Mouse (Mus musculus): ENCODE data around the gene Adgrf5. TPM values are rescaled to one million over a fixed set of nuclear protein-coding genes. Genes with fewer than 3 reads are reported as not detected.

Gene Adgrf5
- polyA plus RNA-seq (2012): not detected in 2 replicates

DNA sequence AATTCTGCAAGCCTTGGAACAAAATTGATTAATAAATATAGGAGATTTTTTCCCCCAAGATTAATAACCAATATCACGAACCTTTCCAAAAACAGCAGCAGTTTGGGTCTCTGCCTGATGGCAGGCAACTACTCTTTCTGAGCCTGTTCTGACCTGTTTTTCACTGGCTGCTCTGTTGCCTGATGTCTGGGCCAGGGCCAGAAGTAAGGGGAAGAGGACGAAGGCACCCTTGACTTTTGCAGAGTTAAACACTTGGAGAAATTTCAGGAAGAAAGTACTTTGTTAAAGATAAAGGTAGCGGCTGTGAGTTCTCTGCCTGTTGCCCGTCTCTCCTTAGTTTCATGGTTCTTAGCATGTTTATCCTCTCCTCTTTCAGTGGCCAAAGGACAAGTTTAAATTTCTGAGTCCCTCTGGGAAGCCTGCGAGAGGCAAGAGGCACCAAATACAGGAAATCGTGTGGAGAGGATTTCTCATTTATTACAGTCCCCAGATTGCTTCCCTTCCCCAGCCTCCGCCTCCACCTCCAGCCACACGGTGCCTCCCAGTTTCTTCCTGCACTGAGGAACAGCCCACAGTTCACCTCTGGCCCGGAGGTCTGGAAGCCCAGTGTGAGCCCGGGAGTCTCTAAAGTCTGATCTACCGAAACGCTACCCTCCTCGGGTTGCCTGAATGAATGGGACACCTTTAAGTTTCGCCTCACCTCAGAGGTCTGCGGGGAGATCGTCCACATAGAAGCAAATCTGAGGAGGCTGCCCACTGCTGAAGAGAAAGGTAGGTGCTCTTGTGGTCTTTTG, at the start of gene Adgrf5:
Gene Adgrf5 (plus strand): TSS at position 626 of the 794 bp plus-strand sequence.
- TF ChIP-seq GATA1 (IDR thresholded peaks at IDR 0.05; ENCODE audit: low read length): no peak

DNA sequence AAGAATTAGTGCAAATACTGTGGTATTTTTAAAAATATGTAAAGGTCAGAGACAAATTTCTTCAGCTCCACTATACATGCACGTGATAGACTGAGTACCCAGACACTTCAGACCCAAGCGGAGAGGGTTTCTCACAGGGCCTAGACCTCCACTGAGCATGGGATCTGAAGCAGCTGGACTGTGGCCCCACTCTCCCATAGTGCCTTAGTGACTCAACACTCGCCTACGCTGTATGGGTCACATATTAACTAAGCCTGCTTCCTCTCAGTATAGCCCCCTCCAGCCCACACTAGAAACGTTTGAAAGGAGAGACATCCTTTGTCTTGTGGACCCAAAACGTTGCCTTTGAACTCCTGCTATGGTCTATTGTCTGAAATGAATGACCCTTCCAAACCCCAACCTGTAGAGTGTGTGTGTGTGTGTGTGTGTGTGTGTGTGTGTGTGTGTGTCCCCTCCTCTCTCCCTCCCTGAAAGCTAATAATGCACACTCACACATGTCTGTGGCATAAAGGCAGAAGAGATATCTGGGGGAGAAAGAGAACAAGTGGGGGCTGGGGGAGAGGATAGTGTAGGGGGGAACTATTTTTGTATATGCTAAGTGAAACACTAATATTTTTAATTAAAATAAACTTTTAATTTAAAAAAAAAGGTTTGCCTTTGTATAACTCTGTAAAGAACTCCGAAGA, 34.1 kb upstream of the Adgrf5 start:
- TF ChIP-seq GATA1 (IDR thresholded peaks at IDR 0.05; ENCODE audit: low read length): no peak

DNA sequence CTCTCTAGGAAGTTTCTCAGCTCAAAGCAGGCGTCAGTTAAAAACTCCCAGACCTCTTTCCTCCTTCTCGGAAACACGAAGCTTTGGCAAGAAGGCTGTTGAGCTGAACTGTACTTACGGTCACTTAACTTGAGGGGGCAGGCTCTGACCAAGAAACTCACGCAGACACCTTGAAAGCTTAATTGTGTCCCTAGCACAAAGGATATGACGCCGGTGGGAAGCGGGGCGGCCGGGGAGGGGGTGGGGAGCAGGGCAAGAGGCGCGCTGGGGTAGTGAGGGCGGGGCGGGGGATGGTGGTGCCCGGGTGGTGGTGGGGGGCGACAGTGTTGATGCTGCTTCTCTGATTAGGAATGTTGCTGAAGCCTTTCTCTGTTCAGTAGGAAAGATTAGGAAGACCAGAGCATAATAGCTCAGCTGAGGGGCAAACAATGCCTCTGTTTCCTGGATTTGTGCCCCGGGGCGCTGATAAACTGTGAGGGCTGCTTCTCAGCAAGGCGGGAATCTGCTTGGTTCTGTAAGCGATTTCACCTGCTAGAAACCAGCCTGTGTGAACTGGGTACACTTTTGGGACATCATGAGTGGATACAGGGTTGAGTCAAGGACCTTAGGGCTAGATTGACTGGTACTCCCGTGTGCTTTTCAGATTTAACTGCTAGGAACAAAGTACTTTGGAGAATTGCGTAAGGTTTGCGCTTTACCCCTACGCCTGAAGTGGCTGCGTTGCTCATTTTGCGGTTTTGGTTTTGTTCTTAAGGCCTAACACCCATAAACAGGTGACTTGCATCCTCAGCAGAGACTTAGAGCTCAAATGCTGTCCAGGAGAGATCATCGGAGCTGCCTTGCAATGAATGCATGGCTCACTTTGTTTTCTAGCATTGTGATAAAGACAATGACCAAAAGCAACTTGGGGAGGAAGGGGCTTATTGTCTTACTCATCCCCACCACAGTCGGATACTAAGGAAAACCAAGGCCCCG, 33.2 kb upstream of the Adgrf5 start:
- no peak for TF ChIP-seq GATA1 (IDR thresholded peaks at IDR 0.05; ENCODE audit: low read length)

DNA sequence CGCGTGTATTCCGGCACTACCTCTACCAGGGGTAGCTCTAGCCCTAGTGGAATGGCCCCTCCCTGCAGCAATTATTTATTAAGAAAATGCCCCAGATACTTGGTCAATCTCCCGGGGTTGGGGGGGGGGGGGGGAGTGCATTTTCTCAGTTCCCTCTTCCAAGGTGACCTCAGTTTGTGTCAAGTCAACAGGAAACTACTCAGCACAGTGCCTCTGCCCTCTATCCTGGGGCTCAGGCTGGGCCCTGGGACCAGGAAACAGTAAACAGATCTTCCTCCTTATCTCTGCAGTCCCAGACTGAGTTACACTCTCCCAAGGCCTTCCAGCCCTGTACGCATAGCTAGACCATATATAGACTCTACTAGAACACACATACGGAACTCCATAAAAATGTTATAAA, 32.4 kb upstream of the Adgrf5 start:
- TF ChIP-seq GATA1 (IDR thresholded peaks at IDR 0.05; ENCODE audit: low read length): no peak

GRCm38 (mm10) chr17:43329216-43329615, 31.0 kb upstream of the Adgrf5 start:
- TF ChIP-seq GATA1 (IDR thresholded peaks at IDR 0.05; ENCODE audit: low read length): no peak

DNA sequence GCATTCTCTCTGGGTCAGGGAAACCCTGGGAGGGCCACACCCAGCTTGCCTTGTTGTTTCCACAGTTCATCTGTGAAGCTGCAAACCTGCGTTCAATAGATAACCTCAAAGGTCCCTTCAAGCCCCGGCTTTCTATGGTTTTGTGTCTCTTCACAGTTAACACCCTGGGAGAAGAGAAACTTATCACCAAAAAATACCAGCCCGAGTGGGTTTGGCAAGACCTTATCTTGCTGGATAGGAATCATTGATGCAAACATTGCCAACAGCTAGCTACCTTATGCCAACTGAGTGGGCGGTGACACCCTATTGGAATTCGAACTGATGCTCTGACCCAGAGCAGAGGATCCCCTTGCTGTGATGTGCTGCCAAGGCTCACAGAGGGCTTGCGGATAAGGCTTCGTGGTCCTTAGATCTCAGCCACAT, 30.5 kb upstream of the Adgrf5 start:
- TF ChIP-seq GATA1 (IDR thresholded peaks at IDR 0.05; ENCODE audit: low read length): no peak

DNA sequence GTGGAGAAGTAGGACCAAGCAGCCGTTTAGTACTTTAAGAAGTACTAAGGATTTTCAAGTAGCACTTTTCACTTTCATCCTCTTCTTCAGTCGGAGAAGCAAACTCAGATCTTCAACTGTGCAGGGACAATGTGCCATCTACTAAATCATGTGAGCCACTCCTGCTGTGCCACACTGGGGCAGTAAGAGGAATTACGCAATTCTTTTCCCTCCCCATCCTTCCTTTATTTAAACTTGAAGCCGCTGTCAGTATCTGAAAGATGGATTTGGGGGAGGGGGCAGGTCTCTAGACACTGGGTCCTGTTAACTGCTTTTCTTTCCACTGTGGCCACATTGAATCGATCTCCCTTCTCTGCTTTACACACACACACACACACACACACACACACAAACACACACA, 27.6 kb upstream of the Adgrf5 start:
- TF ChIP-seq GATA1 (IDR thresholded peaks at IDR 0.05; ENCODE audit: low read length): no peak

GRCm38 (mm10) chr17:43334074-43334473, 26.2 kb upstream of the Adgrf5 start:
- no peak for TF ChIP-seq GATA1 (IDR thresholded peaks at IDR 0.05; ENCODE audit: low read length)

DNA sequence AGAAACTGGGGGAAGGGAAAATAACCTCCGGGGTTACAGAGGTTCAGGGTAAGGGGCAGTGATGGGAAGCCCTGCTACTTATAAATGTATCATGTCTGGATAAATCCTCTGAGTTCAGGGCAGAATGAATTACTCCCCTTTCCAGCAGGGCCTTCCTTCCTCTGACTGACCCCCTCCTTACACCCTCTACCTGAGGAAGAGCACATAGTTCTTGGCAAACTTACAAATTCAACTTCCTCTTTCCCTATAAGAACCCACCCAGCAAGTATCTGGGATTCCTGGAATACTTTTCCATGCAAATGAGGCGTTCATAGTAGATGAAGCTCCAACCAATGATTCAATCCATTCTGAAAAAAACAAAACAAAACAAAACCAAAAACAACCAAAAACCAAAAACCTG, 22.6 kb upstream of the Adgrf5 start:
- no peak for TF ChIP-seq GATA1 (IDR thresholded peaks at IDR 0.05; ENCODE audit: low read length)

DNA sequence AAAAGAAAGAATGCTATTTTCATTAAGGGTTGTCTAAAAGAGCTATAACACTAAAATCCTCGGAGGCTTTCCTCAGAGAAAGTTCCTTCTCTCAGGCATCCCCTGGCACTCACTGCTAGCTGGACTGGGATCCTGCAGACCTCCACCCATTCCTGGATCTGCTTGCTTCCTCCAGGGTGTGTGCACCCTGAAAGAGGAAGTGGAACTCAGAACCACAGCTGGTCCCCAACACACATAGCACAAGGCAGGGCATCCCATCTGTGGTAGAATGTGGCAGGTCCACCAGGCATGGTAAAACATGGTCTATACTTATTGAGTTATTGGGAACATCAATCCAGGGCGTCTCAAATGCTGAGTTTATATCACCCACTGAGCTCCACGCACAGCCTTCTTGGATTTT, 22.0 kb upstream of the Adgrf5 start:
- TF ChIP-seq GATA1 (IDR thresholded peaks at IDR 0.05; ENCODE audit: low read length): no peak

DNA sequence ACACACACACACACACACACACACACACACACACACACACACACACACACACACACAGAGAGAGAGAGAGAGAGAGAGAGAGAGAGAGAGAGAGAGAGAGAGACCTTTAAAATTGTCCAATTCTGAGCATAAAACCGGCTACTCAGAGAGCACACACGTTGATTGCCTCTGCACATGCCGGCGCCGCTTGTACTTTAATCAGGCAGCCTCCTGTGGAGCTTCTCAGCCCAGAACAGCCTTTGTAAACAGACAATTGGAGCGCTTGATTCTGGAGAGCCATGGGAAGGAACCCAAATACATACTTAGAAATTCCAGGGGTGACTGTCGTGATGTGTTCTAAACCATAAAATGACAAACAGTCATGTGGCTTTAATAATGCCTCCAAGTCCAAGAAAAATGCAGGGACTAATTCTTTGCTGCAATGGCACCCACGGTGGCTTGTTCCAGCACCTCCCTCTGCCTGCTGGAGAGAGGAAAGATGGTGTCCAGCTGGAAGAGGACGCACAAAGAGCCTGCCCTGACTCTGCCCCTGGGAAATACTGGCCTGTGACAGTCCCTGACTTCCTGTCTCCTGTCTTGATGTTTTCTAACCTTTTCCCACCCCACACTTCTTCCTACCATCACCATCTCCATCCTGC, 2.2 kb upstream of the Adgrf5 start:
- TF ChIP-seq GATA1 (IDR thresholded peaks at IDR 0.05; ENCODE audit: low read length): no peak

DNA sequence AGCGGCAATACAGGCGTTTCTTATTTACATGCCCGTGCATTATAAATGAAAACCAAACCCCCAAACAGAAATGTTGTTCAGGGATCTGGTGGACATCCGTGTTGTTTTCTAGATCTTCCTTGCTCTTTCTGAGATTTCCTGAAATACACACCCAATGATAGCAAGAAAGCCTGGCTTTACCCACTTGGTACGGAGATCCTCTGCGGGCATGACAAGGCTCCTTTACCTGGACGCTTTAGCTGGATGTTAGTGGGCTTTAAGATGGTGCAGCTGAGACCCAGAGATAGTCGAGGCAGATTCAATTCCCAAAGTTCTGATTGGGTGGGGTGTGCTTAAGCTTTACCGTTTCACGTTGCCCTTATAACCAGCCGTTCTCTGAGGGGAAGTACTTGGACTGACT, 770 bp downstream of the Adgrf5 start:
- TF ChIP-seq GATA1 (IDR thresholded peaks at IDR 0.05; ENCODE audit: low read length): no peak

DNA sequence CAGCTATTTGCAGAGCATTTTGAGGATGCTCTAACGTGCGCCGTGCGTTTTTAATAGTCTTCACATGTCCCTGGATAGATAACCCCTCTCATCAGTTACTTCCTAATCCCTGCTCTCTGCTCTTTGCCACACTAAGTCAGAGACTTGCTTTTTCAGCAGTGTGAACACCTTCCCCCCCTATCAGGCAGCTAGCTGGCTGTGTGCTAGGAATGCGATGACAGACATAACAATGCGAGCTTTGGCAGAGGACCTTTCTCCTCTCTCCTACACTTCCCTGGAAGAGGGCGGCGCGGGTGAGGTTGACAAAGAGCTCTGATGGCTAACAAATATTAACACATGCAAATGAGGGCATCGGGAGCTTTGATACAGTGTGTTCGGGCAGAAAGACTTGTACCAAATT, 2.1 kb downstream of the Adgrf5 start:
- no peak for TF ChIP-seq GATA1 (IDR thresholded peaks at IDR 0.05; ENCODE audit: low read length)

- no peak for TF ChIP-seq GATA1 (IDR thresholded peaks at IDR 0.05; ENCODE audit: low read length)
Observed at GRCm38 (mm10) chr17:43362881-43363280, 2.6 kb downstream of the Adgrf5 start.

DNA sequence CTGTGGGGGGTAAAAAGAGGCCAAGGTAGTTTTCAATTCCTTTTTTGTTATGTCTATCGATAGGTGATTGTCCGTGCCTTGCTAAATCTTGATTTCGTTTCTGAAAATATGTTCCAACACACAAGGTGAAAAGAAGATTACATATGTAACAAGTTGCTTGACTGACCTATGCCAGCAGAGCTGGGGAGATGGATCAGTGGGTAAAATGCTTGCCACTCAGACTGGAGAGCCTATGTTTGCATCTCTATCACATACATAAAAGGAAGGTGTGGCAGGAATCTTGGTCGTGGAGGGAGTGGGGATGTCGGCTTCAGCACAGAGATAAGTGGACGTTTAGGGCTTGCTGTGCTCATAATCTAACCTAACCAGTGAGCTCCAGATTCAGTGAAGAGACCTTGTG, 3.7 kb downstream of the Adgrf5 start:
- TF ChIP-seq GATA1 (IDR thresholded peaks at IDR 0.05; ENCODE audit: low read length): no peak
